Mouse (Mus musculus): ENCODE measurements at regions not wholly inside any gene's neighbourhood (a gene's known extent, or its start where the extent isn't known, plus 50 kb on each side); places are given as distances from the start of the nearest gene placed in this dataset.

DNA sequence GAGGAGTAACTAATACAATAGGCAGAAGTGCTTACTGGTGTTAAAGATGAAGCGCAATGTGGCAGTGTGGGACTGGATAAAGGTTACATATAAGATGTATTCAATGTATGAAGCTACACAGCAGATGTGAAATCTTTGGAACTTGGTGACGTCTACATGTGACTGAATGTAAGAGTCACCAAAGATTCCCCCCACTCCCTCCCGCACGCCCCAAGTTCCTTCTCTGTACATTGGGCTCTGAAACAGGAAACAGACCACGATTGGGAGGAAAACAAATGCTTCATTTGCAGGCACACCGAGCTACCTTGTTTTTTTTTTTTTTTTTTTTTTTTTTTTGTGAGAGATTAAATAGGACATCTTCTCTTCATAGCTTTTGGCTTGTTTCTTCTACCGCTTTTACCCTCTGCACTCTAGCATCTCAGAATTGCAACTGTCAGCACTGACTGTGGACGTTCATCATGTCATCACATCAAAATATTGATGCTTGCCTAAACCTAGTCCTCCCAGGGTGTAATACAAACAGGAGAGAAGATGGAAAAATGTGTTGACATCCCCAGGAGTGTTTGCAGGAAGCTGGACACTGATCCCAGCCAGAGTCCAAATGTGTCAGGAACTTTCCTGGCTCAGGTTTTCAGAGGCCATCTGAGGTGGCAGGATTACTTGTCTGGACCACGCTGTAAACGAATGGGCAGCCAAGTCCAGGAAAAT, 208.0 kb upstream of the Ccdc122 start:
- Histone ChIP-seq H3K4me2 (no peak overlapping the region), H3K4me1 (ENCODE audit: insufficient read depth) (peaks cover under 1% of the 10 kb centered on the region; the same call in 1 of the 2 replicates), H3K9me3 (ENCODE audit: low read depth, low read length) (no peaks in the 10 kb centered on the region), H3K27ac (ENCODE audit: low read depth) (no peak overlapping the region), H3K36me3 (ENCODE audit: insufficient read depth) (no peaks in the 10 kb centered on the region), H3K9ac (no peak overlapping the region), H3K27me3 (ENCODE audit: insufficient read depth, low read length) (no peaks in the 10 kb centered on the region), H3K4me3 (ENCODE audit: low read depth, low read length) (no peak overlapping the region)
- WGBS: 62% methylated on average over 10 of the region's 10 CpGs
- DNase-seq: no peak
- no peak for TF ChIP-seq CTCF (IDR thresholded peaks at IDR 0.05; ENCODE audit: low read depth)
- no peak for ATAC-seq (ENCODE audit: insufficient read depth)

DNA sequence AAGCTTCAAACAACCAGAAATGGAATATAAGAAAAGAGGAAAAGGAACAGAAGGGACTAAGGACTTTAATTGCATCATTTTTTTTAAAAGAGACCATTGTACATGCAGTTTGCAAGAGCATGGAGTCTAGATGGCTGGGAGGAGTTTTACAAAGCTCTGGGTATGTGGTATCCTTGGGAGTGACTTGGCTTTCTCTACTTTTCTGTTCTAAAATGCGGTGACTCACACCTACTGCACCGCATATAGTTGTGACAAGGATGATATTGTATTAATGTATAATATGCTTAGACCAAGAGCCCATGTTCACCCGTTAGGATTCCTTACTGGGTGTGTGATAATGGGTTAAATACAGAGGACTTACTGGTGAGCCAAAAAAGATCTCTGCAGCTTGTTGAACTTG, 212.5 kb upstream of the Ccdc122 start:
- ATAC-seq (ENCODE audit: insufficient read depth): no peak
- Histone ChIP-seq H3K4me2 (no peak overlapping the region), H3K9ac (no peak overlapping the region), H3K4me3 (ENCODE audit: low read depth, low read length) (no peak overlapping the region), H3K4me1 (ENCODE audit: insufficient read depth) (peaks cover 6% of the 10 kb centered on the region), H3K27ac (ENCODE audit: low read depth) (no peak overlapping the region), H3K36me3 (ENCODE audit: insufficient read depth) (no peaks in the 10 kb centered on the region), H3K9me3 (ENCODE audit: low read depth, low read length) (no peaks in the 10 kb centered on the region), H3K27me3 (ENCODE audit: insufficient read depth, low read length) (no peaks in the 10 kb centered on the region)
- DNase-seq: no peak
- no peak for TF ChIP-seq CTCF (IDR thresholded peaks at IDR 0.05; ENCODE audit: low read depth)
- WGBS: 89% methylated on average over 3 of the region's 3 CpGs

DNA sequence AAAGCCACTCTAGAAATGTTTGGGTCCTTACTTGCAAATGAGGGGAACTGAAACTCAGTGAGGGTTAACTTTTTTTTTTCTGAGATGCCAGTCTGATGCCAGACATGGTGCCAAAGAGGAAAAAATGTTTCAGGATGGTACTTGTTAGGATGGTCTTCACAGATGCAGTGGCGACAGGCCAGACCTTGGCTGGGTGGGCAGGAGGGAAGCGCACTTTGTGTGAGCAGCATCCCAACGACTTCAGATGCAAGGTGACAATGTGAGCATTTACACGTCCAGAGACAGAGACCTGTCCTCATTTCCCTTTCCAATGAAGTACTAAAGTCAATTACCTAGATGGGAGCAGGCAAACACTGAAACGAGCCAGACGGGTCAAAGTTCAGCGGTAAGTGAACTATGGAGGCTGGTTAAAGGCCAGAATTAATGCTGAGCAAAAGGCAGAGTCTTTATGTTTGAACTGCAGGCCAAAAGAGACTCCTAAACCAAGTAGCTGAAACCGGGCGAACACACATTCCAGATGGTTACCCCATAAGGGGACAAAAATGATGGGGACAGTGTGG, 213.7 kb upstream of the Ccdc122 start:
- Histone ChIP-seq H3K4me2 (no peak overlapping the region), H3K9me3 (ENCODE audit: low read depth, low read length) (no peaks in the 10 kb centered on the region), H3K4me1 (ENCODE audit: insufficient read depth) (peaks cover 17% of the 10 kb centered on the region), H3K27ac (ENCODE audit: low read depth) (no peak overlapping the region), H3K36me3 (ENCODE audit: insufficient read depth) (no peaks in the 10 kb centered on the region), H3K9ac (no peak overlapping the region), H3K4me3 (ENCODE audit: low read depth, low read length) (no peak overlapping the region), H3K27me3 (ENCODE audit: insufficient read depth, low read length) (no peaks in the 10 kb centered on the region)
- 78% methylated on average over 9 of the region's 9 CpGs for WGBS
- ATAC-seq (ENCODE audit: insufficient read depth) (no peak), DNase-seq (no peak)
- no peak for TF ChIP-seq CTCF (IDR thresholded peaks at IDR 0.05; ENCODE audit: low read depth)

DNA sequence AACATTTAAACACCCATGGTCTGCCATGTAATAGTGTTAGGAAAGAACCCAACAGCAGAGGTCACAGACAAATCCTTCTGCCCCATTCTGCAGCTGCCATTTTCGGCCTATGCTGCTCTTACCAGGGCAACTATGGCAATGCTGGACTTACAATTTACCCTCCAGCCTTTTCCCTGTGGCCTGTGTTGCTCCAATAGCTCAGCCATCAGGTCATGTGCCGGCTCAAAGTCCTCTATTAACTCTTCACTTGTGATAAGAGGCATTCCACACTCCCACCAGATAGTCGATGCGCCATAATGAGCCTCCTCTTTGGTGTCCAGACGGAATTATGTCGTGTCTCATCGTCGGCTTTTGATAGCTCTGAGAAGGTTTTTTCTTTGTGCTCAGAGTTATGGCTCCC, 214.7 kb upstream of the Ccdc122 start:
- H3K9me3 ChIP-seq (ENCODE audit: low read depth, low read length): no peaks in the 10 kb centered on the region
- no peaks in the 10 kb centered on the region for H3K36me3 ChIP-seq (ENCODE audit: insufficient read depth)
- WGBS: 51% methylated on average over 8 of the region's 8 CpGs
- DNase-seq (no peak), ATAC-seq (ENCODE audit: insufficient read depth) (no peak)
- no peak for TF ChIP-seq CTCF (IDR thresholded peaks at IDR 0.05; ENCODE audit: low read depth)
- H3K9ac ChIP-seq: no peak overlapping the region
- H3K27ac ChIP-seq (ENCODE audit: low read depth): no peak overlapping the region
- H3K27me3 ChIP-seq (ENCODE audit: insufficient read depth, low read length): no peaks in the 10 kb centered on the region
- H3K4me2 ChIP-seq: no peak overlapping the region
- peaks cover 17% of the 10 kb centered on the region for H3K4me1 ChIP-seq (ENCODE audit: insufficient read depth)
- H3K4me3 ChIP-seq (ENCODE audit: low read depth, low read length): no peak overlapping the region

DNA sequence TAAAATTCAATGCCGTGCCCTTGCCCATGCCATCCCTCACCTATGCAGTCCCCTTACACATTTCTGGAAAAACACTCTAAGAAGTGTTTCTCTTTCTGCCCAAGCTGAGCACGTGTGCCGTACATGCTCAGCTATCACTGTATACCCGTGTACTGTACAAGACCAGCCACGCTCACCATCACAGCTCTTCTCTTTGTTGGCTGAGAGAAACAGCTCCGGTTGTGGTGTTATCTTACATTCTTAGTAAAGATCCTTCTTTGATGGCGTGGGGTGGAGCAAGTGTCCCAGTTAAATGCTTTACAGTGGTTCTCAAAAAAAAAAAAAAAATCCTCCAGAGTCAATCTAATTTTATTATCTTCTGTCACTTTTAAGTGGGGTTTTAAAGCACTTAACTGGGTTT, 215.1 kb upstream of the Ccdc122 start:
- H3K9me3 ChIP-seq (ENCODE audit: low read depth, low read length): no peaks in the 10 kb centered on the region
- peaks cover 17% of the 10 kb centered on the region for H3K4me1 ChIP-seq (ENCODE audit: insufficient read depth)
- no peak overlapping the region for H3K9ac ChIP-seq
- no peaks in the 10 kb centered on the region for H3K36me3 ChIP-seq (ENCODE audit: insufficient read depth)
- ATAC-seq (ENCODE audit: insufficient read depth): no peak
- H3K4me3 ChIP-seq (ENCODE audit: low read depth, low read length): no peak overlapping the region
- no peak for DNase-seq
- TF ChIP-seq CTCF (IDR thresholded peaks at IDR 0.05; ENCODE audit: low read depth): no peak
- H3K27me3 ChIP-seq (ENCODE audit: insufficient read depth, low read length): no peaks in the 10 kb centered on the region
- H3K4me2 ChIP-seq: no peak overlapping the region
- H3K27ac ChIP-seq (ENCODE audit: low read depth): no peak overlapping the region
- WGBS: 67% methylated on average over 7 of the region's 7 CpGs

DNA sequence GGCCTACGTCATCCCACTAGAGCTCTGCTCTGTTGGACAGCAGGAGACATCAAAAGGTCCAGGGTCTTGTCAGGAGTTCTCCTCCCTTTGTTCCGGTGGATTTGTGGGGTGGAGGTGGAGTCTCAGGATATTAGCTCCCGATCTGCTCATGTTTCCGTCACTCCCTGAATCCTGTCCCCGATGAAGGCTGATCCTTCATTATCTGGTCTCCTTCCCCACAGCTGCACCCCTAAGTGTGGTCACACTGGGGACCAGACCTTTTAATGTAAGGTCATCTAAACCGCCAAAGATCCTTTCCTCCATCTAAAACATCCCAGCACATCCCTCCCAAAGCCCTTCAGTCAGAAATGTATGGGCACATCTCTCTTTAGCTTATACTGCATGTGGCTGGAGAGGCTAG, 215.6 kb upstream of the Ccdc122 start:
- H3K4me1 ChIP-seq (ENCODE audit: insufficient read depth): peaks cover 17% of the 10 kb centered on the region
- no peak overlapping the region for H3K4me3 ChIP-seq (ENCODE audit: low read depth, low read length)
- H3K9me3 ChIP-seq (ENCODE audit: low read depth, low read length): no peaks in the 10 kb centered on the region
- TF ChIP-seq CTCF (IDR thresholded peaks at IDR 0.05; ENCODE audit: low read depth): no peak
- no peaks in the 10 kb centered on the region for H3K27me3 ChIP-seq (ENCODE audit: insufficient read depth, low read length)
- H3K9ac ChIP-seq: no peak overlapping the region
- H3K27ac ChIP-seq (ENCODE audit: low read depth): no peak overlapping the region
- H3K4me2 ChIP-seq: no peak overlapping the region
- 83% methylated on average over 6 of the region's 6 CpGs for WGBS
- no peaks in the 10 kb centered on the region for H3K36me3 ChIP-seq (ENCODE audit: insufficient read depth)
- ATAC-seq (ENCODE audit: insufficient read depth): no peak
- DNase-seq: no peak

DNA sequence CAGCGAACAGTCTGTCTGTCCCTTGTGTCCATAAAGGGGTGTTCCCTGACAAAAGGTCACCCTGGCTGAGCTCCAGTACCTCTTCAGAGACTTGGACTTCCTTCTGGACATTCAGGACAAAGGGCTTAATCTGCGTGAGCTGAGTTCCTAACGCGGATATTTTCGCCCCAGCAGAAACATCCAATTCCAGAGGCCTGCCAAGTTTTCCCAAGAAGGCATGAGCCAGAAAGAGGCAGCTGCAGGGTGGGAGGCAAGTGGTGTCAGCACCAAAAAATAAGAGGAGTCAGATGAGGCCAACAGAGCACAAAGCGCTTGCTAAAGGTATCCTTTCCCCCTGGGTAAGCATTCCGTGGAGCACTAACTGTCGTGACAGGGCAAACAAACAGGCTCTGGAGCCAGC, 216.9 kb upstream of the Ccdc122 start:
- no peak for TF ChIP-seq CTCF (IDR thresholded peaks at IDR 0.05; ENCODE audit: low read depth)
- H3K4me3 ChIP-seq (ENCODE audit: low read depth, low read length): no peak overlapping the region
- peak; percentile 85 for DNase-seq
- H3K9me3 ChIP-seq (ENCODE audit: low read depth, low read length): no peaks in the 10 kb centered on the region
- peak overlapping the region; percentile 76 for H3K27ac ChIP-seq (ENCODE audit: low read depth)
- 0 out of 2 replicates have a peak overlapping the region, but pooled peaks have one; percentile 11 for H3K4me2 ChIP-seq
- WGBS: 12% methylated on average over 8 of the region's 8 CpGs
- H3K36me3 ChIP-seq (ENCODE audit: insufficient read depth): no peaks in the 10 kb centered on the region
- ATAC-seq (ENCODE audit: insufficient read depth): peak; percentile 39
- H3K9ac ChIP-seq: no peak overlapping the region
- H3K4me1 ChIP-seq (ENCODE audit: insufficient read depth): peaks cover 17% of the 10 kb centered on the region
- no peaks in the 10 kb centered on the region for H3K27me3 ChIP-seq (ENCODE audit: insufficient read depth, low read length)

Data from lung, embryonic 14.5 days (tissue).